Mouse (Mus musculus) C2C12 (cell line): ENCODE results near the gene Cd59a. TPM values are rescaled to one million over a fixed set of nuclear protein-coding genes. Genes with fewer than 3 reads are reported as not detected.
"Not testable (repeated sequence)": the region's sequence is repeated elsewhere in the genome, so short reads cannot be mapped to it uniquely, and the experiment has no call there.

ENCODE experiments used
- H3K27me3 ChIP-seq: one replicate; pipeline ENCODE4 v1.6.1; 2011; ENCODE audit not compliant: control insufficient read depth, insufficient read depth, insufficient read length
- H3K36me3 ChIP-seq: one replicate; pipeline ENCODE4 v1.6.1; 2011; ENCODE audit not compliant: control insufficient read depth, insufficient read depth
- H3K4me3 ChIP-seq: one replicate; pipeline ENCODE4 v1.5.1; 2011; ENCODE audit warnings: mild to moderate bottlenecking, control low read depth; ENCODE audit not compliant: poor library complexity, insufficient read depth, severe bottlenecking
- H3K79me2 ChIP-seq: one replicate; pipeline ENCODE4 v1.6.1; 2011; ENCODE audit not compliant: control insufficient read depth, insufficient read depth
- H3K79me3 ChIP-seq: one replicate; pipeline ENCODE4 v1.6.1; 2011; ENCODE audit warnings: low read depth, control low read depth
- H3ac ChIP-seq: one replicate; pipeline ENCODE3; 2011; ENCODE audit warnings: low read depth; ENCODE audit not compliant: control insufficient read depth, insufficient read length
- CEBPB ChIP-seq: IDR thresholded peaks from one replicate; pipeline ENCODE4 v1.6.1; 2011; ENCODE audit warnings: low read depth, mild to moderate bottlenecking, control low read depth, moderate library complexity
- CTCF ChIP-seq: IDR thresholded peaks from one replicate; pipeline ENCODE4 v1.5.1; 2011; ENCODE audit not compliant: control insufficient read depth, insufficient read depth, insufficient read length
- FOSL1 ChIP-seq: IDR thresholded peaks from one replicate; pipeline ENCODE4 v1.8.0; 2011; ENCODE audit warnings: mild to moderate bottlenecking, low read length; ENCODE audit not compliant: poor library complexity, insufficient read depth, severe bottlenecking
- MAX ChIP-seq: IDR thresholded peaks from one replicate; pipeline ENCODE4 v1.6.1; 2011; ENCODE audit warnings: mild to moderate bottlenecking, control low read depth
- MYOD1 ChIP-seq: IDR thresholded peaks from one replicate; pipeline ENCODE4 v1.6.1; 2011; ENCODE audit warnings: low read depth; ENCODE audit not compliant: control insufficient read depth, insufficient read length
- MYOG ChIP-seq: IDR thresholded peaks from one replicate; pipeline ENCODE4 v1.6.1; 2011; ENCODE audit not compliant: control insufficient read depth, insufficient read length; ENCODE audit errors: extremely low read depth
- USF1 ChIP-seq: IDR thresholded peaks from one replicate; pipeline ENCODE4 v1.6.1; 2011; ENCODE audit warnings: low read depth, mild to moderate bottlenecking, control low read depth, moderate library complexity
- polyA plus RNA-seq: library from polyadenylated mRNA; unstranded; fragments of >200 nt; fragmentation: generic; extraction: Trizol; gene quantifications from one replicate; pipeline ENCODE4 v1.2.1, GENCODE M21; 2012; ENCODE audit warnings: missing spikeins

Cd59a gene
- polyA plus RNA-seq, 1 experiment, result 2.2 TPM

GRCm38 (mm10) chr2:104064152-104064551, 31.4 kb upstream of the Cd59a start:
- Histone ChIP-seq H3K79me3 (no peaks in the 10 kb centered on the region), H3ac (no peak overlapping the region), H3K36me3 (peaks cover 5% of the 10 kb centered on the region), H3K79me2 (no peaks in the 10 kb centered on the region), H3K27me3 (no peaks in the 10 kb centered on the region), H3K4me3 (no peak overlapping the region)
- TF ChIP-seq CTCF (no peak), MYOD1 (no peak), FOSL1 (no peak)

- H3K79me2 ChIP-seq, H3K4me3 ChIP-seq, H3K27me3 ChIP-seq, H3ac ChIP-seq, H3K36me3 ChIP-seq, H3K79me3 ChIP-seq: not testable (repeated sequence)
These were observed 30.1 kb upstream of the Cd59a start, which contains the start of gene Gm10912 for GRCm38 (mm10) chr2:104065526-104065925. Gene Gm10912, plus strand, starts transcription at chr2:104065826.

GRCm38 (mm10) chr2:104068450-104068849, 27.2 kb upstream of the Cd59a start, which contains the start of gene Gm10799:
Gene Gm10799, minus strand, starts transcription at chr2:104068550.
- not testable (repeated sequence) for H3ac ChIP-seq, H3K79me2 ChIP-seq, H3K27me3 ChIP-seq, H3K36me3 ChIP-seq, H3K79me3 ChIP-seq, H3K4me3 ChIP-seq

DNA sequence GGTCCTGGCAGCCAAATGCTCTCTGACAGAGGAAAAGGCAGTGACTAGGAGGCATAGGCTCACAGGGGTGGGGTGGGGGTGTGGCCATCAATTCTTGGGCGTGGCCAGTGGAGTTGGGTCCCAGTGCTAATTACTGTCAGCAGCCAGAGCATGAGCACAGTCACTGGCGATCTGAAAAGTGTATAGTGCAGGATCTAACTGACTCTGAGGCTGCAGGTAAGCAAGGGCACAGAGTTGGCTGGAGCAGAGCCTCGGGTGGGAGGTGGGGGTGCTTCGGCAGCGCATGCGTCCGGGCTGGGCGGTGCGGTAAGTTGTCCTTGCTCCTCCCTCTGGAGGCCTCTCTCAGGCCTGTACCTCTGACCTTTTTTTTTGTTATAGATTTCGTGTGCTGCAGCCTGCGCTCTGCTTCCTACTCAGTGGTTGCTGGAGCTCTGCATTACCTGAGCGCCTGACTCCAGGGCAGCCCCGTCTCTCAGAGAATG, 25.9 kb upstream of the Cd59a start, which contains the start of gene Cd59b:
Gene Cd59b (plus strand): TSS at position 146 of the 482 bp plus-strand sequence.
- Histone ChIP-seq H3ac (no peak within 1 kb of the TSS), H3K27me3 (no peaks in the 10 kb centered on the region), H3K79me3 (no peaks in the 10 kb centered on the region), H3K79me2 (no peaks in the 10 kb centered on the region), H3K4me3 (no peak within 1 kb of the TSS), H3K36me3 (no peaks in the 10 kb centered on the region)
- no peak for TF ChIP-seq CEBPB
- TF ChIP-seq MAX, result no peak
- TF ChIP-seq CTCF, result no peak
- TF ChIP-seq MYOG, result no peak
- no peak for TF ChIP-seq FOSL1
- no peak for TF ChIP-seq USF1
- TF ChIP-seq MYOD1, result no peak

DNA sequence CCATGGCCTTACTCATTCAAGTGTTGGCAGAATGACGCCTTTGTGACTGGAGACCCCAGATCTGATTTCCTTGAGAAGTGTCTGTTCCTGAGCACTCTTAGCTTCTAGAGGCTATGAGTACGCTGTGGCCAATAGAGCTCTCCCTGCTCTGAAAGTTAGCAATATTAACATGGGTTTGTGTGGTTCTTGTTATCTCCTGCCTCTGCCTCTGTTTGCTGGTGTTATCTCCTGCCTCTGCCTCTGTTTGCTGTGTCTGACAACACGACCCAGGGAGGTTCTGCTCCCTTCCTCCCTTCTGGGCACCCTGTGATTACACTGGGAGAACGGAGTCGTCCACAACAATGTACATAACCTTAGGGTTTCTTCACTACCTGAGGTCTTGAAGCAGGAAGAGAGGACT, 17.3 kb upstream of the Cd59a start:
- H3K79me2 ChIP-seq, H3K79me3 ChIP-seq, H3K36me3 ChIP-seq, H3K27me3 ChIP-seq, H3K4me3 ChIP-seq, H3ac ChIP-seq: not testable (repeated sequence)

GRCm38 (mm10) chr2:104081436-104082050, 14.1 kb upstream of the Cd59a start:
- not testable (repeated sequence) for H3K27me3 ChIP-seq, H3K79me3 ChIP-seq, H3K4me3 ChIP-seq, H3K79me2 ChIP-seq, H3K36me3 ChIP-seq, H3ac ChIP-seq

DNA sequence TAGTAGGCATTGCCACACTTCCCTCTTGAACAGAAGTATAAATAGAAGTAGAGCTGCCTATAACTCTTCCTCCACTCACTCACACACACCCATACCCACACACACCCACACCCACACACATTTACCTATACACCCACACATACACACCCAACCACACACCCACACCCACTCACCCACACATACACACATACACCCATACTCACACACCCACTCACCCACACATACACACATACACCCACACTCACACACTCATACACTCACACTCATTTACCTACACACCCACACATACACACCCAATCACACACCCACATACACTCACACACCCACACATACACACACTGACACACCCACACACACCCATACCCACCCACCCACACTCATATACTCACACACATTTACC, 13.1 kb upstream of the Cd59a start:
- TF ChIP-seq MYOG, result no peak
- TF ChIP-seq USF1, result no peak
- TF ChIP-seq MYOD1, result no peak
- no peak for TF ChIP-seq FOSL1
- no peak for TF ChIP-seq CTCF
- TF ChIP-seq MAX, result no peak
- TF ChIP-seq CEBPB, result no peak
- Histone ChIP-seq H3K27me3 (no peaks in the 10 kb centered on the region), H3K79me2 (no peaks in the 10 kb centered on the region), H3K4me3 (no peak overlapping the region), H3K36me3 (no peaks in the 10 kb centered on the region), H3ac (no peak overlapping the region), H3K79me3 (no peaks in the 10 kb centered on the region)

DNA sequence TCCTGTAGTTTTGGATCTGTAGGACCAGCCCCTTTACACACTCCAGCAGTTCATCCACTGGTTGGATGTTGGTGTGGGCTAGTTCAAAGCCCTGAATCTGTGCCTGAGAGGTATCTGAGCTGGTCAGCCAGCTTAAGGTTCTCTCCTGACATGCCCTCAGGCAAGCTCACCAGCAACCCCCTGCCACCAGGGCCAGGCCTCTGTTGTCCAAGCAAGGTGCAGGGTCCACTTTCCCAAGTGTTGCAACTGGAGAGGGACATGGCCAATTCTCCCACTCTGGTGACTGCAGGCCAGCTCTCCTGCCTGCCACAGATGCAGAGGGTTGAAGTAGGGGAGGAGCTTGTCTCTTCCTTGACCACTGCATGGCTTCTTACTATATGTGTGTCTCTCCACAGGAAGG, 11.6 kb upstream of the Cd59a start:
- H3K4me3 ChIP-seq, H3ac ChIP-seq, H3K79me2 ChIP-seq, H3K36me3 ChIP-seq, H3K79me3 ChIP-seq, H3K27me3 ChIP-seq: not testable (repeated sequence)

- H3K79me2 ChIP-seq, H3K79me3 ChIP-seq, H3K27me3 ChIP-seq, H3ac ChIP-seq, H3K4me3 ChIP-seq, H3K36me3 ChIP-seq: not testable (repeated sequence)
These were observed 8.0 kb upstream of the Cd59a start for GRCm38 (mm10) chr2:104087562-104087961.
